25 mouse cellular contexts compared by ENCODE assay signal in genomic region chr11:50953665-50954064, GRCm38 (mm10). TPM values are rescaled to one million over a fixed set of nuclear protein-coding genes. Genes with fewer than 3 reads are reported as not detected.
"Had no signal": no experiment of that assay in that cellular context is flagged by ENCODE, and none has a peak within 500 bp of the region (broad histone marks: within the 10 kb centered on the region; RNA-seq: fewer than 3 reads in every experiment).

Prop1 (minus strand) TSS chr11:50953765.

- H3K9me3 ChIP-seq: liver, embryonic 15.5 days; midbrain, embryonic 13.5 days; midbrain, embryonic 15.5 days; neural tube, embryonic 12.5 days; stomach, embryonic 15.5 days had no signal

- ATAC-seq: liver, postnatal 0 days; midbrain, embryonic 13.5 days; midbrain, embryonic 15.5 days had no signal

- H3K4me2 ChIP-seq: liver, embryonic 15.5 days; midbrain, embryonic 11.5 days; midbrain, embryonic 13.5 days; midbrain, embryonic 15.5 days; neural tube, embryonic 12.5 days; stomach, embryonic 15.5 days had no signal

- H3K4me3 ChIP-seq: liver, embryonic 15.5 days; megakaryocyte, embryonic 14.5 days; midbrain, embryonic 13.5 days; midbrain, embryonic 15.5 days; neural tube, embryonic 12.5 days; stomach, embryonic 15.5 days had no signal

- H3K27ac ChIP-seq: liver, embryonic 15.5 days; macrophage; midbrain, embryonic 13.5 days; midbrain, embryonic 15.5 days; neural tube, embryonic 12.5 days; stomach, embryonic 15.5 days; stomach, postnatal 0 days had no signal

- H3K36me3 ChIP-seq: liver, embryonic 15.5 days; midbrain, embryonic 13.5 days; midbrain, embryonic 15.5 days; neural tube, embryonic 12.5 days; stomach, embryonic 15.5 days had no signal

- DNase-seq: liver, postnatal 0 days; lung, embryonic 14.5 days; lung, postnatal 10 days; lung, postnatal 36 days; right cerebral cortex, postnatal 14 days; thymus, adult 2 months; thymus, postnatal 25 days; thymus, postnatal 4 days had no signal

- H3K9ac ChIP-seq: liver, embryonic 15.5 days; liver, postnatal 0 days; lung, embryonic 14.5 days; midbrain, embryonic 13.5 days; midbrain, embryonic 15.5 days; neural tube, embryonic 12.5 days; stomach, embryonic 15.5 days had no signal

- H3K4me1 ChIP-seq: liver, embryonic 15.5 days; megakaryocyte, embryonic 14.5 days; midbrain, embryonic 13.5 days; midbrain, embryonic 15.5 days; neural tube, embryonic 12.5 days; stomach, embryonic 15.5 days had no signal

- H3K27me3 ChIP-seq: liver, embryonic 15.5 days; megakaryocyte, embryonic 14.5 days; midbrain, embryonic 13.5 days; midbrain, embryonic 15.5 days; neural tube, embryonic 12.5 days; stomach, embryonic 15.5 days had no signal

RNA-seq across cellular contexts. Expression of gene Prop1, which starts in this region (rescaled TPM):
- total RNA-seq: megakaryocyte progenitor cell, adult 5-6 weeks; midbrain, postnatal 0 days; monocyte, adult 5-6 weeks; neutrophil, adult 5-6 weeks had no signal
- polyA plus RNA-seq: liver, embryonic 15.5 days; liver, postnatal 0 days; lung, embryonic 14.5 days; macrophage; midbrain, embryonic 11.5 days; midbrain, embryonic 13.5 days; midbrain, embryonic 15.5 days; midbrain, postnatal 0 days; neural tube, embryonic 12.5 days; neural tube, embryonic 14.5 days; spleen, adult 2 months; stomach, embryonic 15.5 days; stomach, postnatal 0 days; testis, adult 2 months; thymus, adult 2 months; urinary bladder, adult 2 months had no signal
